Mouse (Mus musculus) stomach, adult 2 months (tissue): ENCODE measurements around the gene Nrf1. TPM values are rescaled to one million over a fixed set of nuclear protein-coding genes. Genes with fewer than 3 reads are reported as not detected.

Experiments
- polyA plus RNA-seq: library from polyadenylated mRNA; depleted of rRNA; stranded (reverse); fragments of >200 nt; gene quantifications from 2 replicates; pipeline ENCODE4 v1.2.3, GENCODE M21; 2012; rRNA removed

Nrf1 gene
- polyA plus RNA-seq = 7.3 and 9.5 TPM in 2 replicates

GRCm38 (mm10) chr6:30047271-30048162 lies at the start of gene Nrf1:
Gene Nrf1 (plus strand): TSS chr6:30047988.

Other genes with a start within 250 kb of the Nrf1 start
- gene Strip2, start 131.0 kb upstream of the Nrf1 start, polyA plus RNA-seq = 0.16 and 0.22 TPM in 2 replicates